Mouse (Mus musculus) granulocyte monocyte progenitor cell, adult 5-6 weeks (primary cell): ENCODE results near the gene Lbhd1. TPM values are rescaled to one million over a fixed set of nuclear protein-coding genes. Genes with fewer than 3 reads are reported as not detected.

Experiments used
- ATAC-seq: replicated peaks from 2 replicates; pipeline ENCODE4 v1.8.0; 2016; ENCODE audit warnings: mild to moderate bottlenecking, moderate TSS enrichment, inconsistent platforms; ENCODE audit not compliant: poor library complexity, severe bottlenecking
- total RNA-seq, 2 experiments: library from RNA; stranded (forward) in 1 of 2; stranded (reverse) in 1 of 2; fragments of 200-712, 200-1000 nt in 1 of 2; fragments of >200 nt in 1 of 2; fragmentation: Nextera tagmentation in 1 of 2; gene quantifications; 2 replicates each; pipeline ENCODE4 v1.2.3; 2014 to 2017

The Lbhd1 gene
- total RNA-seq, 2 experiments from 2014 or later, result 37.8 to 65.5 TPM

DNA sequence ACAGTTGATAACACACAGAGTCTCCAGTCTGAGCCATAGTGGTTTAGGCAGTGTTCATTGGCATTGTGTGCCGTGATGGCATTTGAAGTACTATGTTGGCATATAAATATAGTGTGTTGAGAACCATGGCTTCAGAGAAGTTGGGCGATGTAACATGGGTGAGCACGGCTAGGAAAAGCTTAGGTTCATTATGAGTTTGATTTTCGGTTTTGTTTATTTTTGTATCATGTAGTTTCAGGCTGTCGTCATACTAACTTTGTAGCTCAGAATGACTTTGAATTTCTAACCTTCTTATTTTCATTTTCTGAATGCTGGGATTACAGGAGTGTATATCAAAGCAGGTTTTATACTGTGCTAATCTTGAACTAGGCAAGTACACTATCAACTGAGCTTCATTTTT, 19.9 kb downstream of the Lbhd1 start:
- ATAC-seq, result no peak

DNA sequence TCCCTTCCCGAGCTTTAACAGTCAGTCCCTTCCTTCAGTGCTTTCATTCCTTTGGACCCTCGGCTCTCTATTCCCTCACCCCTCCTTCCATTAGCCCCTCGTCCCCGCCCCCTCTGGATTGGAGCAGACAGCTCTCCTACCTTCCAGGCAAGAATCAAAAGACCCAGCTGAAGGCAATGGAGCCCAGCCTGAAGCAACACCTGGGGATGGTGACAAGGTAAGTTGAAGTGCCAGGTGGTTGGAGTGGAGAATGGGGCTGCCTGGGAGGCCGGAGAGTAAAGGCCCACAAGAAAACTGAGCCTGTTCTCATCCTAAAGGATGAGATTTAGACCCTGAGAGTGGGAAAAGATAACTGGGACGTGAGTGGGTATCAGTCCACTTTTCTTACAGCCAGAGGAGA, 25.0 kb downstream of the Lbhd1 start:
- ATAC-seq, result no peak

DNA sequence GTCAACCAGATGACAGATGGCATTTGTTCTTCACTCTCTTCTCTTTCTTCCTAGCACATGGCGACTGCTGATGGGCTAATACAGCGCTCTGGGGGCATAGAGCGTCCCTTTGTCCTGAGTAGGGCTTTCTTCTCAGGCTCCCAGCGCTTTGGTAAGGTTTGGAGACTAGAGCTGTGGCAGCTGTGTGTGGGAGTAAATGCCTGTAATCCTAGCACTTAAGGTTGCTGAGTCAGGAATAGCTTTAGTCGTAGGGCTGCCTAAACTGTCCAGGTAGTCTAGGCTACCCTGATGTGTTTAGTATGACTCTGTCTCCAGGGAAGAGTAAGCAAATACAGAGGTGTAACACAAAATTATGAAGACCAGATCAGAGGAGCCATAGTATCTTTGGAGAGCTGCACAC, 28.3 kb downstream of the Lbhd1 start:
- ATAC-seq, result no peak

DNA sequence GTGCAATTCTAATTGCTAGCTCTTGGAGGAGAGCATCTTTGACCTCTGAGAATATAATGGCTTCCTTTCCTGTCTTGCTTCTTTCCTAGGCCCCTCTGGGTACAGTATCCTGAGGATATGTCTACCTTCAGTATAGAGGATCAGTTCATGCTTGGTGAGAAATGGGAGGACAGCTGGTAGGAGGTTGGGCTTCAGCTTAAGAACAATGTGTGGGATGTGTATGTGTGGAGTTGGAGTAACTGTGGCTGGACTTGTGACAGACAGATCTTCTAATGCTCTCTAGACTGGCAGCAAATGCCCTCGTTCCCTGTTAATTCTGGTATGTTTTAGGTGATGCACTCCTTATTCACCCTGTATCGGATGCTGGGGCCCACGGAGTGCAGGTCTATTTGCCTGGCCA, 30.7 kb downstream of the Lbhd1 start:
- no peak for ATAC-seq

DNA sequence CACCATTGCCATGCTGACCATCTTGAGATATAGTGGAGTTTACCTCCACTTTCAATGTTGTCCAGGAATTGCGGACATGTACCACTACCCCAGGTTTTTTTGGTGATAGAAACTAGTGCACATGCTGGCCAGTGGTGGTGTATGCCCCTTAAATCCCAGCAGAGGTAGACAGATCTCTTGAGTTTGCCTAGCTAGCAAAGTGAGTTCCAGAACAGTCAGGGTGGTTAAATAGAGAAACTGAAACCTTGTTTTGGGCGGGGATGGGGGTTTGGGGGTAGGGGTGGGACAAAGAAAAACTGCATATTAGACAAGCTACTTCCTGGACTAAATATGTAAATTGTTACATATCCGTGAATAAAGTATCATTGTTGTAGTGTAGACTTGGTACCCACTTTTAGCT, 35.5 kb downstream of the Lbhd1 start:
- ATAC-seq, result no peak

DNA sequence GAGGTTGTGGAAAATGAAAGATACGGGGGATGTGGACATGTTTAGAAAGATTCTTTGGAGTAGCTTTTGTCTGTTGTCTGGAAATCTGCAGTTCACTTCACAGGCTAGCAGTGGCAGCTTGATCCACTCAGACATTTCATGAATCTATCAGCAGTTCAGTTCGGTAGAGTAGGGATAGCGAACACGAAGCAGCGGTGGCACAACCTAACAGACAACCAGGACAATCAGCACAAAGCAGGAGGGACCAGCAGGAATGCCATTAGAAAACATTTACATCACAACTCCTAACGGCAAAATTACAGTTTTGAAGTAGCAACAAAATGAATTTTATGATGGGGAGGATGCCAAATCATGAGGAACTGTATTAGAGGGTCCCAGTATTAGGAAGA, 36.1 kb downstream of the Lbhd1 start:
- ATAC-seq, result no peak

DNA sequence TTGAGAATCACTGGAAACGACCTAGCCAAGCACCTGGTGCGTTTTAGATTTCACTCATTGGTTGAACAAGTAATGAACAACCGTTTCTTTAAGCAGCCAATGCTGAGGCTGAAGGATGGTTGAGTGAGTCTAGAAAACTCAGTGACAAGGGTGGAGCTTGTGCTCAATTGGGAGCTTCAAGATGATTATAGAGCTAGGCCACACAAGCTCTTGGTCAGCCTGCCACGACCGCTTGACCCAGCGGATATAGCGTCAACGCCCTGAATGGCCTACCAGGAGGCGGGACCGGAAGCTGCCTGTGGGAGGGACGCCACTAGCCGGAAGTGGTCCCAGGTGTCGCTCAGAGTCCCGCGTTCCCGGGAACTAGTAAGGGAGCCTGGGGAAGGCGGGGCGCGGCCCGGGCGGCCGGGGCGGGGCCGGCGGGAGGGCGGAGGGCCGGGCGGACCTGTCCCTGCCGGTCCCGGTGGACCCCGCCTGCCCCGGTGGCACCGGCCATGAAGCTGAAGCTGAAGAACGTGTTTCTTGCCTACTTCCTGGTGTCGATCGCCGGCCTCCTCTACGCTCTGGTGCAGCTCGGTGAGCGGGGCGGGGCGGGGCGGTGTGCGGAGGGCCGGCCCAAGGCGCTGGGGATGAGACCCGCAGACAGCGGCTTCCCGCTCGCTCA, 36.7 kb downstream of the Lbhd1 start, which contains the start of gene B3gat3:
Gene B3gat3 (plus strand): TSS at position 302 of the 664 bp plus-strand sequence.
- ATAC-seq, result peak; percentile 90

DNA sequence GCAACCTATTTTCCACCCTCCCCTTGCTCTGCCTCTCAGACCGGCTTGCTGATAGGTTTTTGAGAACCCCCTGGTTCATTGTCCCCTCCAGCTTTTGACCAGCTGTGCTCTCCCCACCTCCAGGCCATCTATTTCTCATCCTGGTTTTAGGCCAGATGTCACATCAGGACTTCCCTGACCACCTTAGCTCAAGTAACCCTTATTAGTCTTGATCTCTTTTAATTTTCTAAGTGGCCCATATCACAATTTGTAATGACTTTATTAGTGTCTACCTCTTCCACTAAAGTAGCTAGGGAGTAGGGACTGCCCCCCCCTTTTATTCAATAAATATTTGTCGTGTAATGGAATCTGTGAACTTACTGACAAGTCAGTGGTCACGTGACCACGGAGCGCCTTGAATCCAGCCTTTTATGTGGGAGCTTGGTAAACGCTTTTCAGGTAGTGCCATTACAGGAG, 37.3 kb downstream of the Lbhd1 start:
- ATAC-seq, result no peak

DNA sequence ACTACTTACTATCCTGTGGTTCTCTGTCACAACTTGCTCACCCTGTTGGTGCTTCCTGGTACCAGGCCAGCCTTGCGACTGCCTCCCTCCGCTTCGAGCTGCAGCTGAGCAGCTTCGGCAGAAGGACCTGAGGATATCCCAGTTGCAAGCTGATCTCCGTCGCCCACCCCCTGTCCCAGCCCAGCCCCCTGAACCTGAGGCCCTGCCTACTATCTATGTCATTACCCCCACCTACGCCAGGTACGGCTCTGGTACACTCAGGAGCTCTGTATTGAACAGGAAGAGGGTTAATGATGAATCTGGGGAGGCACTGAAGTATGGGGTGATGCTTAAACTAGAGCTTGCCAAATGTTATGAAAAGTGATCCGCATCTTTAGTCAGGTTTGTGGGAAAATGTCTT, 38.2 kb downstream of the Lbhd1 start:
- no peak for ATAC-seq

DNA sequence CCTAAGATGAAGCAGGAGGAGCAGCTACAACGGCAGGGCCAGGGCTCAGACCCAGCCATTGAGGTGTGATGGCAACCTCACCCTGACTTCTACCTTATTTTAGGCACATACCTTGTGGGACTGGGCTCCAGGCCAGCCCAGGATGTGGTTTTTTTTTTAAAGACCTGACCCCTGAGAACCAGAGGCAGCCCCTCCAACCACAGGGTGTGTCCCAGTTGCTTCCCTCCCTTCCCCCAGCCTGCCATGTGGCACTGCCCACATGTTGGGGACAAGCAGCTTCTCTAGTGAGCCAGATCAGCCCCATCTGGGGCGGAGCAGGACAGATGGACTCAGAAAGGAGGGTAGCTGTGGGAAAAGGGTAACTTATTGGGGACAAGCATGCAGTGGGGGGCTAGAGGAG, 43.2 kb downstream of the Lbhd1 start:
- ATAC-seq, result no peak

DNA sequence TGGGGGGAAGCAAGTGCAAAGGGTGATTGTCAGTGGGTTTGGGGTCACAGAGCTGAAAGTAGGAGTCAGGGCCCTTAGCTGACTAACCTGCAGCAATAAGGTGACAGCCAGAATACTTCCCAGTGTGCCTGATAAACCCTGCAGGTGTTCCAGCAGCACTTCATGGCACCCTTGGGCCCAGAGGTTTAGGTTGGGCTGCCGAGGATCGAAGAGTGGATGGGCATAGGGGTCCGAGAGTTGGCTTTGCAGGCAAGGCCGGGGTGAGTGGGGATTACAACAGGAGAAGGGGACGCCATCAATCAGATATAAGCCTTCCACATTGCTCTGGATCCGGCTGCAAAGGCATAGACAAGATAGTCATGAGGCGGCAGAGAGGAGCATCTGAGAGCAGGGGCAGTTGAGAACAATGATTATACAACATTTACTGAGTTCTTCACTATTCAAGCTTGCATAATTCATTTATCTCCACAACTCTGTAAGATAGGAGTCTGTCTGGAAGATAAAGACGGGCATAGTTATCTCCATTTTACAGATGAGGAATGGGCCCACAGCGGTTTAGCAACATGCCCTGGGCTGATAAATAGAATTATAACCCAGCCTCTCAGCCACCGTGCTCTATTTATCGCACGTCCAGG, 44.5 kb downstream of the Lbhd1 start:
- no peak for ATAC-seq

DNA sequence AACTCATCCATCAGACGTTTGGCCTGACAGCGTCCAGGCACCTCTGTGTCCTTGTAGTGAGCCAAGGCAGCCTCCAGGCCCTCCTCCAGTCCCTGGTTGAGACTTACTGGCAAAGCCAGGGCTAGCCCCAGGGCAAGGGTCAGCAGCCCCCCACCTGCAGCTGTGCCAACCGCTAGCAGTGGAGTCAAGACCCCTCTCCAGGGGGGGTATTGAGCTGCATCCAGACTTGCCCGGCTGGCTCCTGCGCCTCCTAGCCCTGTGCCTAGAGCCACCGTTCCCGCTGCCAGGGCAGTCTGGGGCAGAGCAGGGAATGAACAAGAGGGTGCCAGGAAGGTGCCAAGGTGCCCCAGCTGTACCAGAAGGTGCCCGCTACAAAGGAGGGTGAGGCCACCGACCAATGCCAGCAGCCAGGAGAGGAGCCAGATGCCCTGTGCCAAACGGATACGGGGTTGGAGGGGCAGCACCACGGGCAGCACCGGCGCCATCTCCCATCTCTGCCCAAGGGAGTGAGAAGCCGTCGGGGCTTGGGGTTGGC, 45.2 kb downstream of the Lbhd1 start:
- no peak for ATAC-seq

DNA sequence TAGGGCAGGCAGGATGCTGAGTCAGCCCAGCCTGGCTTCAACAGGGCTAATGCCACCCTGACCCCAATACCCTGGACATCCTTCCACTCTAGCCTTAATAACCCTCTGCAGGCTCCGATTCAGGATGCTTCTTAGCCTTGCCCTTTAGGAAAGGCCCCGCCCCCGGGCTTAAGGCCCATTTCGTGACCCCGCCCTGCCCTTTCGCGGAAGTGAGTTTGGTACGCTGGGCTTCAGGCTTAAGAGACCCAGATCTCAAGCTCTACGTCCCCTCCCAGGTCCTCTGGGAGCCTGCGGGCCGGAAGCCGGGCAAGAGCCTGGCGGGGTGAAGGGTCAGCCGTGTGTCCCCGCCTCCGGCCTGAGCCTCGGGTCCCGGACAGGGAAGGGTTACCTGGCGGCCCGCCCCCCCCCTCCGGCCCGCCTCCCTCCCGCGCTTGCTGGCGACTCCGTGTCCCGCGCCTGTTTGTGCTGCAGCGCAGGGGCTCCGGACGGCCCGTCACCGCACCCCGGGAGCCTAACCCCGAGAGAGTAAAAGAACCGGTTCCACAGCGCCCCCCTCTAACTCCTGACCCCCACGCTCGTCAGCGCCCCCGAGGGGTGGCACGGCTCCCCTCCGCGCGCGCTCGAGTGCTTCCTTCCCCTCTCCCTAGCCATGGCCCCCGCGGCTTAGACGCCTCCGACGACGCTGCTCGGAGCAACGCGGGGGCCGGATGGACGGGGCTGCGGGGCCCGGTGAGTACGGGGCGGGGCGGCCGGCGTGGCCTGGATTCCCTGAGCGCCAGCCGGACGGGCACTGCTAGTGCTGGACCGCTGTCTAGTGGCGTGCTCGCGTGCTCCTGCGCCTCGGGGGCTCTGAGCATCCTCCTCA, 45.9 kb downstream of the Lbhd1 start, which contains the start of the genes Rom1 and Eml3:
Gene Rom1 (minus strand): TSS at position 133 of the 865 bp plus-strand sequence.
Gene Eml3 (plus strand): TSS at position 329 of the 865 bp plus-strand sequence.
- ATAC-seq, result peak; percentile 87

DNA sequence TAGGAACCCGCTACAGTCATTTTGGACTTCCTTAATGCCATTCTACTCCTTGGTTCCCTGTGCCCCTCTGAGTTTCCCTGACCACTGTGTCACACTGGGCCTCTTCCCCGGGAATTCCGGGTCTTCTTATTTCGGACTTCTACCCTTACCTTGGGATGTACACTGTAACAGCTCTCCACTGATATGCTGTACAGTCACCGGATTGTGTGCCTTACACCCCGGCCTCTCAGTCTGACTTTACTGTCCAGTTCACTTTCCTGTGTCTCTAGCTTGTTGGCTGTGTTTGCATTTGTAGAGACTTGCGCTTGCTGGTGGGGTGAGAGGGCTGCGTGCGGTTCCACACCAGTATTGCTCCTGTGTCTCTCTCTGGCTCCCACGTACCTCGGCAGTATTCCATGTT, 46.6 kb downstream of the Lbhd1 start:
- no peak for ATAC-seq

DNA sequence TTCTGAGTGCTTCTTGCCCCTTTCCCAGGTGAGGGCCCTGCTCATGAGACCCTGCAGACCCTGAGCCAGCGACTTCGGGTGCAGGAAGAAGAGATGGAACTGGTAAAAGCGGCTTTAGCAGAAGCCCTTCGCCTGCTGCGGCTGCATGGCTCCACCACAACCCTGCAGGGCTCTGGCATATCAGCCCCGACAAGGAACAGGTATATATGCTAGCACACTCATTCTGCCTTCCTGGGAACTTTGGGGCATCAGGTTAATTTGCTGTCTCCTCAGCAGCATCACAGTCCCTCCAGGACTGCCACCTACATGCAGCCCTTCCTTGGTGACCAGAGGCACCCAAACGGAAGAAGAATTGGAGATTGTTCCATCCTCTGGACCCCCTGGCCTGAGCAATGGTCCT, 47.2 kb downstream of the Lbhd1 start:
- ATAC-seq, result no peak

DNA sequence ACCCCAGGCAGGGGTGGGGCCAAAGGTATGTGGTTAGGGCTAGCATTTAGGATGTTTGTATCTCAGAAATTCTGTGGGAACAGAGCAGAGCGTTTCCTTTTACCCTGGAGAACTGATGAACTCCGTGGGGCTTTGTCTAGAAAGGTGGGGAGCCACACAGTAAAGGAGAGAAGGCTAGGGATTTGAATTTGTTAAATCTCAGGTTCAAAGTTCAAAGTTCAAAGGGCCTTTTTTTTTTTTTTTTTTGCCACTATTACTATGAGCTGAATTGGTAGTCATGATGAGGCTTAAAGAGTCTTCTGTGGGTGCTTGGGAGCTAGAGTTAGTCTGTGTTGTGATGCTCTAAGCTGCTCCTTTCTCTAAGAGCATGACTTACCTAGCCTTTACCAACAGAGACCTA, 53.2 kb downstream of the Lbhd1 start:
- no peak for ATAC-seq

DNA sequence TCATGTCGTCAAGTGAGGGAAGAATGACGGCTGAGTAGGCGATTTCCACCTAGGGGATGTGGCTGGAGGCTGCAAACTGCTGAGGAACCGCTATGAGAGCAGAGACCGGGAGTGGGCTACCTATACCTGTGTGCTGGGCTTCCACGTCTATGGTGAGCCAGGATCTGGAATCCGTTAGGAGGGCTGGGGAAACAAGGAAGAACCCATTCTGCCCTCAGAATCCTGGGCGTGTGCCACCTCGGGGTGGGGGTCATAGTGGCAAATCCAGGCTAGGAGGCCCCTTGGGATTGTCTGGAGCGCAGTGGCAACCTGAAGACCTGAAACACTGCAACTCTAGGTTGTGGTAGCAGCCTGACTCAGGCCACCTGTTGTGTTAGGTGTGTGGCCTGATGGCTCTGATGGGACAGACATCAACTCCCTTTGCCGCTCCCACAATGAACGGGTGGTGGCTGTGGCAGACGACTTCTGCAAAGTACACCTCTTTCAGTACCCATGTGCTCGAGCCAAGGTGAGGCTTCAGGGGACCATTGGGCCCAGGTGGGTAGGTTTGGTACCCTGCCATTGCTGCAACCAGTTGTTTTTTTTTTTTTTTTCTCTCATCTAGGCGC, 57.1 kb downstream of the Lbhd1 start:
- no peak for ATAC-seq

DNA sequence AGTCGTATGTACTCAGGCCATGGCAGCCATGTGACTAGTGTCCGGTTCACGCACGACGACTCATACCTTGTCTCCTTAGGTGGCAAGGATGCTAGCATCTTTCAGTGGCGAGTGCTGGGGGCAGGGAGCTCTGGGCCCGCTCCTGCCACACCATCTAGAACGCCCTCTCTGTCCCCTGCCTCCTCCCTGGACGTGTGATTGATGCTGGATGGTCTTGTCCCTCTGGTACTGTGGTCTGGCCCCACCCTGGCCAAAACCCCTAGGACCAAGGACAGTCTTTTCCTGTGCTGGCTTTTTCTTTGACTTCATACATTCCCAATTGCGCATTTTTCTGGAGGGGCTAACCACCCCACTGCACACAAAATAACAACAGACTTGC, 57.6 kb downstream of the Lbhd1 start:
- no peak for ATAC-seq

DNA sequence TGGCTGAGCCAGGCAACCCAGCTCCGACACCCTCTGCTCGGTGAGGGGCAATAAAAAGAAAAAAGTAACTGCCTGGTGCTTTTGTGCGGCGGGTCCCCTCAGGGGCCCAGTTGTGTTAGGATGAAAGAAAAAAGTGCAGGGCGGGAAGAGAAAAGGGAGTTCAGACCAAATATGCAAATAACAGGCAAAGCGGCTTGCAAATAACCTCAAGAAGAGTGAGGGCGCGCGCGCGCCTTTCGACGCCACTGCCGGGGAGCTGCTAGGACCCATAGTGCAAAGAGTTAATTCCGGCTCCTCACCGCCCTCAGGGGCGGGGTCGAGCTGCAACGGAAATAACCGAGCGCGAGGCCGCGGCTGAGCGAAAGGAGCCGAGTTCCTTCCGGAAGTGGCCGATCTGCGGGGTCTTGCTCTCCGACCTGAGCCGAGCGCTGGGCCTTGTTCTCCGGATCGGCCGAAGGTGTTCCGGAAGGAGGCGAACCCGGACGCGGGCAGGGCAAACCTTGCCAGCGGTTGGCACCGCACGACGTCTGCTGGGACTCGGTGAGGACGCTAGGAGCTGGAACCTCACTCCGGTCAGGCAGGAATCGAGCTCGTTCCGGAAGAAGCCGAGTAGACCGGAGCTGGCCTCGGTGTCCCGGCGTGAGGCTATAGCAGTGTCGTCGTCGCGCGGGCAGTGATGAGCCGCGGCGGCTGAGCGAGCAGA, 58.1 kb downstream of the Lbhd1 start, which contains the start of gene Mta2:
Gene Mta2 (plus strand): TSS at position 361 of the 703 bp plus-strand sequence.
- peak; percentile 83 for ATAC-seq
